Mouse (Mus musculus) midbrain, postnatal 0 days (tissue): ENCODE results near the gene Hes5. TPM values are rescaled to one million over a fixed set of nuclear protein-coding genes. Genes with fewer than 3 reads are reported as not detected.

Experiments used
- ATAC-seq: fragments of 200-750 bp; cut with Nextera tagmentation; 2 replicates; pipeline ENCODE4 v1.8.0; 2017; ENCODE audit warnings: moderate number of reproducible peaks, mild to moderate bottlenecking, moderate TSS enrichment, moderate library complexity; ENCODE audit not compliant: low FRiP score
- DNase-seq: peaks from one replicate; pipeline ENCODE4 v3.0.0-alpha.2; 2015; ENCODE audit warnings: low spot score
- H3K27ac ChIP-seq: fragments of 300-500 bp; sonication (generic); 2 replicates; pipeline ENCODE4 v1.5.1; 2014; ENCODE audit warnings: low read depth, mild to moderate bottlenecking, low read length, mixed read lengths
- H3K27me3 ChIP-seq: fragments of 300-500 bp; sonication (generic); 2 replicates; pipeline ENCODE4 v1.6.1; 2014; ENCODE audit warnings: low read length, control low read depth, mixed read lengths; ENCODE audit not compliant: insufficient read depth
- H3K36me3 ChIP-seq: fragments of 300-500 bp; sonication (generic); 2 replicates; pipeline ENCODE4 v1.6.1; 2014; ENCODE audit warnings: low read length, control low read depth, mixed read lengths; ENCODE audit not compliant: insufficient read depth
- H3K4me1 ChIP-seq: fragments of 300-500 bp; sonication (generic); 2 replicates; pipeline ENCODE4 v1.6.1; 2014; ENCODE audit warnings: mild to moderate bottlenecking, control low read depth, antibody characterized with exemption, low read length, mixed read lengths; ENCODE audit not compliant: insufficient read depth
- H3K4me2 ChIP-seq: fragments of 300-500 bp; sonication (generic); 2 replicates; pipeline ENCODE4 v1.6.1; 2014; ENCODE audit warnings: low read depth, mild to moderate bottlenecking, low read length, mixed read lengths; ENCODE audit not compliant: poor library complexity, severe bottlenecking
- H3K4me3 ChIP-seq: fragments of 300-500 bp; sonication (generic); 2 replicates; pipeline ENCODE4 v1.5.1; 2014; ENCODE audit warnings: low read depth, mild to moderate bottlenecking, low read length, moderate library complexity
- H3K9ac ChIP-seq: fragments of 300-500 bp; sonication (generic); replicated peaks from 2 replicates; pipeline ENCODE4 v1.6.1; 2014; ENCODE audit warnings: mild to moderate bottlenecking, low read length, moderate library complexity, mixed read lengths; ENCODE audit not compliant: poor library complexity, severe bottlenecking
- H3K9me3 ChIP-seq: fragments of 300-500 bp; sonication (generic); 2 replicates; pipeline ENCODE4 v1.6.1; 2016; ENCODE audit warnings: low read length, control low read depth
- CTCF ChIP-seq: IDR thresholded peaks from 2 replicates; pipeline ENCODE4 v1.5.1; 2016; ENCODE audit warnings: antibody characterized with exemption, mild to moderate bottlenecking
- WGBS: fragments of 180-500 bp; shearing (Covaris S2); extraction: QIAGEN DNeasy Blood & Tissue Kit; methylation state at CpG from one replicate; pipeline ENCODE4 v1.1.7; 2014; 5-methylcytosine and 5-hydroxymethylcytosine counted together
- polyA plus RNA-seq: library from polyadenylated mRNA; unstranded; fragments of >200 nt; fragmentation: Nextera tagmentation; extraction: Ambion mirVana; gene quantifications from 2 replicates; pipeline ENCODE4 v1.2.1, GENCODE M21; 2015
- total RNA-seq: library from RNA; depleted of rRNA; stranded (reverse); fragments of >200 nt; gene quantifications from 2 replicates; pipeline ENCODE4 v1.2.3, GENCODE M21; 2014

Gene Hes5
- total and polyA plus RNA-seq, 2 experiments from 2014 or later: 111 to 165 TPM

- Histone ChIP-seq H3K36me3 (no peaks in the 10 kb centered on the region), H3K27me3 (no peaks in the 10 kb centered on the region), H3K4me1 (no peaks in the 10 kb centered on the region), H3K27ac (no peak within 1 kb of the TSS), H3K9ac (no peak within 1 kb of the TSS), H3K9me3 (no peaks in the 10 kb centered on the region), H3K4me3 (no peak within 1 kb of the TSS), H3K4me2 (no peak within 1 kb of the TSS)
- TF ChIP-seq CTCF: no peak
- 62% methylated on average over 12 of the region's 12 CpGs for WGBS
- ATAC-seq (no peak), DNase-seq (no peak)
Observed at GRCm38 (mm10) chr4:154928395-154929087, 32.2 kb upstream of the Hes5 start, which contains the start of gene Tnfrsf14. TSS of gene Tnfrsf14 (minus strand) at chr4:154928563.

DNA sequence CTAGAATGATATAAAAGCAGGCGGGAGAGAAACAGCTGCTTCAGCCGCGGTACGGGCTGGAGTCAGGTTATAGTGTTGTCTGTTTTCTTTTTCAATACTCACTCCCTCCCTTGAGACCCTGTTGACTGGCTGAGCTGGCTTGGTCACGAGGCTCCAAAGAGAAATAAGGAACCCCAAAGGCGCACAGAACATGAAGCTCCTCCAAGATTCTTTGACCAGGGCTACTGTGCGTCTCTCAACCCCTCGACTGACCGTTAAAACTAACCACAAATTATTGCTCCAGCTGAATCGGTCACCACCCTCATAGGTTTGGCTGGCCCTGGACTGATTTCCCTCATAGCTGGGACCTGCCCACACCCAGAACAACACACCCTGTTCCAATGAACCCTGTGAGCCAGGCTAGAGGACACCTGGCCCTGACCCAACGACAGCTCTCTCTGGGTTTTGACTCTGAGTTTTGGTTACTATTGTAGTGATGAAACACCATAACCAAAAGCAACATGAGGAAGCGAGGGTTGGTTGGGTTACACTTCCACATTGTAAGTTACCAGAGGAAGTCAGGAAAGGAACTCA is 31.5 kb upstream of the Hes5 start:
- no peak overlapping the region for H3K4me2 ChIP-seq
- no peak overlapping the region for H3K9ac ChIP-seq
- no peaks in the 10 kb centered on the region for H3K27me3 ChIP-seq
- H3K9me3 ChIP-seq: no peaks in the 10 kb centered on the region
- no peak overlapping the region for H3K4me3 ChIP-seq
- H3K4me1 ChIP-seq: no peaks in the 10 kb centered on the region
- H3K27ac ChIP-seq: no peak overlapping the region
- no peaks in the 10 kb centered on the region for H3K36me3 ChIP-seq
- DNase-seq (no peak), ATAC-seq (no peak)
- 83% methylated on average over 12 of the region's 12 CpGs for WGBS
- no peak for TF ChIP-seq CTCF

DNA sequence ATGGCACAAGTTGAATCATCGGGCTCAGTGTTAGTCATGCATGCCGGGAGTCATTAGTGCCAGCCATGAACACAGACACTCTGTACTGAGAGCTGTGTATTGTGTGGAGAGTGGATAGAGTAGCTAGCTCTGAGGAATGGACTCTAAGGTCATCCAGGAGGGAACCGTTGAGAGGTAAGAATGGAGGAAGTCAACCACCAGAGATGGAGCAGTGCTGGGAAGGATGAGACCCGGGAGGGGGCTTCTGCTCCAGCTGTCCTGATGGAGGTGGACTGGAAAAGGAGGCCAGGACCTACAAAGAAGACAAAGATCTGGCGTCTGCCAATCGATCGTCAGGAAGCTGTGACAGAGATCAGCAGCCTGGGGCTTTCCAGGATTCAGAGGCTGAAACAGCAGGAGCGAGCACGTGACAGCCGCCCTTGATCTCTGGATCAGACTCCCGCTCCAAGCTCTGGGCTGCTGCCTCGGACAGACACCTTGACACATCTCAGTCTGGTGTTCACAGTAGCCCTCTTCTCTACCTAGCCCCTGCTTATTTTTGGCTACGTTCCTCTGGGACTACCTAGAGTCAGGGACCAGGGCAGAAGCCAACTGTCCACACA is 27.3 kb upstream of the Hes5 start:
- Histone ChIP-seq H3K9me3 (no peaks in the 10 kb centered on the region), H3K36me3 (no peaks in the 10 kb centered on the region), H3K27me3 (no peaks in the 10 kb centered on the region), H3K9ac (no peak overlapping the region), H3K27ac (no peak overlapping the region), H3K4me3 (no peak overlapping the region), H3K4me1 (no peaks in the 10 kb centered on the region), H3K4me2 (no peak overlapping the region)
- TF ChIP-seq CTCF: no peak
- 59% methylated on average over 13 of the region's 13 CpGs for WGBS
- no peak for ATAC-seq
- DNase-seq: no peak

GRCm38 (mm10) chr4:154934800-154935199 is 25.9 kb upstream of the Hes5 start:
- H3K9ac ChIP-seq: no peak overlapping the region
- no peak overlapping the region for H3K4me2 ChIP-seq
- no peak overlapping the region for H3K4me3 ChIP-seq
- no peaks in the 10 kb centered on the region for H3K9me3 ChIP-seq
- no peaks in the 10 kb centered on the region for H3K27me3 ChIP-seq
- WGBS: 95% methylated on average over 2 of the region's 2 CpGs
- no peak overlapping the region for H3K27ac ChIP-seq
- DNase-seq (no peak), ATAC-seq (no peak)
- no peak for TF ChIP-seq CTCF
- H3K36me3 ChIP-seq: no peaks in the 10 kb centered on the region
- H3K4me1 ChIP-seq: no peaks in the 10 kb centered on the region

DNA sequence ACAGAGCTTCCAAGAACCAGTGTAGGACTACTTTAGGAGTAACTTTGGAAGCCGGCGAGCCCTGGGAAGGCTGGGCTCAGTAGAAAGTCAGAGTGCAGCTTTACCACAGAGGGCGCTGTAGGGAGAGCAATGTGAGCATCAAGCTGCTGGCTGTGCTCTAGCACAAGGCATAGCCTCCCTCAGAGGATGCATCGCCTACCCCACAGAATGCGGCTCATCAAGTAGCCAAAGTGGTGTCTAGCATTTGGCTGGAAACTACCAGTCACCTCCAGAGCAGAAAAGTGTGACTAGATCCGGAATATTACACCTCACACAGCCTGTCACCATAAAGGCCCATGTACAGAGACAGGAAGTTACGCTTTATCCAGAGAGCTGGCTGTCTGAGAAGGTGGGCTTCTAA is 24.9 kb upstream of the Hes5 start:
- Histone ChIP-seq H3K9me3 (no peaks in the 10 kb centered on the region), H3K36me3 (no peaks in the 10 kb centered on the region), H3K4me3 (no peak overlapping the region), H3K4me1 (no peaks in the 10 kb centered on the region), H3K9ac (no peak overlapping the region), H3K27ac (no peak overlapping the region), H3K27me3 (no peaks in the 10 kb centered on the region), H3K4me2 (no peak overlapping the region)
- ATAC-seq (no peak), DNase-seq (no peak)
- WGBS: 86% methylated on average over 7 of the region's 7 CpGs
- peak; percentile 31 for TF ChIP-seq CTCF
